Mouse (Mus musculus) lung, embryonic 15.5 days (tissue): Measurements from ENCODE around the gene Gast. TPM values are rescaled to one million over a fixed set of nuclear protein-coding genes. Genes with fewer than 3 reads are reported as not detected.
A peak's percentile ranks its signal among the peaks of the same experiment; 100 is the strongest.
"Not testable (repeated sequence)": the region's sequence is repeated elsewhere in the genome, so short reads cannot be mapped to it uniquely, and the experiment has no call there.

Experiments used
- ATAC-seq: fragments of 200-750 bp; cut with Nextera tagmentation; 2 replicates; pipeline ENCODE4 v1.8.0; 2017; ENCODE audit warnings: moderate number of reproducible peaks, borderline replicate concordance; ENCODE audit not compliant: low FRiP score, low TSS enrichment; ENCODE audit errors: extremely low read depth
- H3K27ac ChIP-seq: fragments of 300-500 bp; sonication (generic); 2 replicates; pipeline ENCODE4 v1.5.1; 2015; ENCODE audit warnings: moderate library complexity, mild to moderate bottlenecking, inconsistent platforms
- H3K27me3 ChIP-seq: fragments of 300-500 bp; sonication (generic); 2 replicates; pipeline ENCODE4 v1.6.1; 2015; ENCODE audit warnings: inconsistent platforms
- H3K36me3 ChIP-seq: fragments of 300-500 bp; sonication (generic); 2 replicates; pipeline ENCODE4 v1.6.1; 2015; ENCODE audit warnings: inconsistent platforms
- H3K4me1 ChIP-seq: fragments of 300-500 bp; sonication (generic); 2 replicates; pipeline ENCODE4 v1.6.1; 2015; ENCODE audit warnings: inconsistent platforms
- H3K4me2 ChIP-seq: fragments of 300-500 bp; sonication (generic); 2 replicates; pipeline ENCODE4 v1.6.1; 2015; ENCODE audit warnings: inconsistent platforms, mild to moderate bottlenecking, moderate library complexity
- H3K4me3 ChIP-seq: fragments of 300-500 bp; sonication (generic); 2 replicates; pipeline ENCODE4 v1.5.1; 2015; ENCODE audit warnings: mild to moderate bottlenecking, inconsistent platforms
- H3K9ac ChIP-seq: fragments of 300-500 bp; sonication (generic); 2 replicates; pipeline ENCODE4 v1.6.1; 2015; ENCODE audit warnings: inconsistent platforms
- H3K9me3 ChIP-seq: fragments of 300-500 bp; sonication (generic); 2 replicates; pipeline ENCODE4 v1.6.1; 2016; ENCODE audit warnings: inconsistent platforms
- WGBS: fragments of 180-500 bp; shearing (Covaris S2); methylation state at CpG from one replicate; pipeline ENCODE4 v1.1.7; 2015; 5-methylcytosine and 5-hydroxymethylcytosine counted together
- polyA plus RNA-seq: library from polyadenylated mRNA; unstranded; fragments of >200 nt; fragmentation: Nextera tagmentation; extraction: Ambion mirVana; gene quantifications from 2 replicates; pipeline ENCODE4 v1.2.1, GENCODE M21; 2015

Gene Gast
- polyA plus RNA-seq, 1 experiment from 2014 or later: not detected

DNA sequence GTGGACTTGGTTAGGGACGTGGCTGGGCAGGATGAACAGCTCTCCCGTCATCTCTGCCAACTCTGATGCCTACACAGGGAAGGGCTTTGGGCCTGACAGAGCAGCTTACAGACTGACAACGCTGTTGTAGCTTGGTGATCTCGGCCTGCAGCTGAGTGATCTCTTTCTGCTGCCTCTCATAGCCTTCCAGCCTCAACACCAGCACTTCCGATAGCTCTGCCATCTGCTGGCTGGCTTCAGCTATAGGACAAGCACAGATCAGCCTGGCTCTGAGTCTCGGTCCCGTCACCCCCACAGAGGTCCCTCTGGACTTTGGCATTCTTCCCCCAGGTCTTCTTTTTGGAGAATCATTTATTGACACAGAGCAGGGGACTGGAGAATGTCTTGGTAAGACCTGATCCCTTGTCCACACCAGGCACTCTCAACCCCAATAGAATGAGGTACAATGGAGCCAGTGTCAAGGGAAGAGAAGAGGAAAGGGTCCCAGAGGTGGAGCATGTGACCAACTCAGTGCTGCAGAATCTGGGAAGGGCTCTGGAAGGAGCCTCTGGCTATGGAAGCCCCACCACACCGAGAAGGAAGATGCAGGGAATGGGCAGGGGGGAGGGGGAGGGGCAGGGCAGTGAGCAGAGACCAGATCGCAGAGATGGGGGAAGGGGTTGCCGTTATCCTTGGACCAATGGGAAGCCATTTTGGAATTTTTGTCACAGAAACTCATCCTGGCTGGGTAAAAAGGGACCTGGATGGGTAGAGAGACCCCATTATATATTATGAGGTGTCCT lies 18.1 kb downstream of the Gast start:
- Histone ChIP-seq H3K4me1 (peaks cover 6% of the 10 kb centered on the region; the same call in 1 of the 2 replicates), H3K27me3 (peaks cover 50% of the 10 kb centered on the region), H3K27ac (no peak overlapping the region), H3K4me3 (no peak overlapping the region), H3K9ac (no peak overlapping the region), H3K36me3 (no peaks in the 10 kb centered on the region), H3K4me2 (no peak overlapping the region), H3K9me3 (no peaks in the 10 kb centered on the region)
- ATAC-seq: no peak
- 27% methylated on average over 10 of the region's 10 CpGs for WGBS

DNA sequence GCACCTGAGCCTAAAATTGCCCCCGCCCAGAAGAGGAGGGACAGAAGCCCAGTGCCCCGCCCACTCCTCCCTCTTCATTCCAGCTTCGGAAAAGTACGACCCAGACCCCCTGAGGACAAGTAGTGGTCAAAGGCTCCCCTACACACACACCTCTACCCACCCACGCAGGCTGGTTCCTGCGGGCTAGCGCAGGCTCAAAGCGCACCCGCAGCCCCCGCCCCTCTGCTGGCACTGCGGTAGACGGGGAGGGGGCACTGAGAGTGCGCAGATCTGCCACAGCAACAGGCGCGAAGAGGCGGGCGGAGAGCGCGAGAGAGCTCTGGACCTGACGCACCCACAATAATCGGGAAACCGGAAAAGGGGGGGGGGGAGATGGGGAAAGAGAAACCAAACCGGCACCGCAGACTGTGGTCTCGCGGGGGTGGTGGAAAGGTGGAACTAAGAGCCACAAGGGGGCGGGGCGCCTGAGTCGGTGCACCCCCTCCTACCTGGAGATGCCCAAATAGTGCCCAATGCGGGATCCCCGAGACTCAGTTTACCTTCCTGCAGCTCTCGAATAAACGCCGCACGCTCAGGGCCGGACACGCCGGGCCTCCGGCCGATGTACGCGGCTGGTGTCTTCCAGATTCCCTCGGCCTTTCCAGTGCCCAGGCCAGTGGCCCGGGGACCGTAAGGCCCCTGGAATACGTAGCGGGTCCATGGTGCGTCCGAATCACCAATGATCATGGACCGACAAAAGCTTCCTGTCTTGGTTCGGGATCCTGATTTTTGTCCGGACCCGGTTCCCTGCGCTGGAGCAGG lies 21.1 kb downstream of the Gast start:
- H3K27ac ChIP-seq: no peak overlapping the region
- WGBS: under 1% methylated on average over 53 of the region's 54 CpGs
- H3K36me3 ChIP-seq: no peaks in the 10 kb centered on the region
- H3K9ac ChIP-seq: peak overlapping the region; percentile 55
- H3K27me3 ChIP-seq: peaks cover 80% of the 10 kb centered on the region
- ATAC-seq: peak; percentile 12; the same call in 1 of the 2 replicates
- peak overlapping the region; percentile 59 for H3K4me3 ChIP-seq
- no peaks in the 10 kb centered on the region for H3K9me3 ChIP-seq
- H3K4me1 ChIP-seq: peaks cover 6% of the 10 kb centered on the region; the same call in 1 of the 2 replicates
- H3K4me2 ChIP-seq: peak overlapping the region; percentile 96

DNA sequence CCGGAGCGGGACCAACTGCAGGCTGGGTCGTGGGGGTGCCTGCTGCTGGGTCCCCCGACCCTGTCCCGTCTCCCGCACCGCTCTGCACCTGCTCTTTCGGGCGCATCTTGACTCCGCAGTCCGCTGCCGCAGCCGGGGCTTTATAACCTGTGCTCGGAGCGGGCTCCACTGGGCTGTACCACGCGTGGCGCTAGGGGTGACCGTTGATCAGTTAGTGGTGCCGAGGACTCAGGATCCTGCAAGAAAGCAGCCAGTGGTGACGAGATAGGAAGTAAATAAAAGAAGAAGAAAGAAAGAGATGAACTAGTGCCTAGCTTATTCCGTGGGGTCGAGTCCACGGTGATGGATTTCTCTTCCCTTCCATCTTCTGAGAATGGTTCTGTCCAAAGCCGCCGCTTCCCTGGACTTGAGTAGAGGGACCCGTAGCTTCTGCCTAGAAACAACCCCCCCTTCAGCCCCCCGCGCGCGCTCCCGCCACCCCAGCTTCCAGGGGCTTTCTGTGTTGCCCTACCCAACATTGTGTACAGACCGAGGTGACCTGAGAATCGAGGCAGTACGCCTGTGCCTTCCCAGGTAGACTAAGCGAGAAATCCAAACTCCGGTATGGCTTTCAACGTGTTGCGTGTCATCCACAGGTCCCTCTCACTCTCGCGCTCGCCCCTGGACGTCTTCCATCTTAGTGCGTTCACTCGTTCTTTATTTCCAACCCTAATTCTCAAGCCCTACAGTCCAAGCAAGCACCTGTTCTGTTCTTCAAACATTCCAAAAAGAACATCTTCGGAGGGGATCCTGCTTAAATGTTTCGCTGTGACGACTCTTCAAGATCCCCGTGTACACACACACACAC lies 22.0 kb downstream of the Gast start, which contains the start of gene Hap1:
Gene Hap1 (minus strand): TSS at position 157 of the 847 bp plus-strand sequence.
- ATAC-seq: peak; percentile 45; the same call in 1 of the 2 replicates
- Histone ChIP-seq H3K9ac (peak within 1 kb of the TSS; percentile 55), H3K4me3 (peak within 1 kb of the TSS; percentile 59), H3K27ac (no peak within 1 kb of the TSS), H3K27me3 (peaks cover 84% of the 10 kb centered on the region), H3K36me3 (no peaks in the 10 kb centered on the region), H3K9me3 (no peaks in the 10 kb centered on the region), H3K4me1 (peaks cover 6% of the 10 kb centered on the region; the same call in 1 of the 2 replicates), H3K4me2 (peak within 1 kb of the TSS; percentile 96)
- WGBS: 1% methylated on average over 49 of the region's 49 CpGs

- no peaks in the 10 kb centered on the region for H3K9me3 ChIP-seq
- H3K9ac ChIP-seq: peak overlapping the region; percentile 55; the same call in 1 of the 2 replicates
- H3K4me3 ChIP-seq: peak overlapping the region; percentile 59
- H3K36me3 ChIP-seq: no peaks in the 10 kb centered on the region
- H3K4me1 ChIP-seq: peaks cover 6% of the 10 kb centered on the region; the same call in 1 of the 2 replicates
- H3K4me2 ChIP-seq: peak overlapping the region; percentile 96
- peaks cover 84% of the 10 kb centered on the region for H3K27me3 ChIP-seq
- 18% methylated on average over 9 of the region's 9 CpGs for WGBS
- ATAC-seq: no peak
- H3K27ac ChIP-seq: no peak overlapping the region
These were observed 22.6 kb downstream of the Gast start for GRCm38 (mm10) chr11:100356819-100357211.

- Histone ChIP-seq H3K27me3 (peaks cover 81% of the 10 kb centered on the region), H3K4me1 (peaks cover 6% of the 10 kb centered on the region; the same call in 1 of the 2 replicates), H3K27ac (no peak overlapping the region), H3K36me3 (no peaks in the 10 kb centered on the region), H3K4me3 (no peak overlapping the region), H3K9ac (no peak overlapping the region), H3K9me3 (no peaks in the 10 kb centered on the region), H3K4me2 (no peak overlapping the region)
- no peak for ATAC-seq
- 51% methylated on average over 5 of the region's 5 CpGs for WGBS
These were observed 23.2 kb downstream of the Gast start for GRCm38 (mm10) chr11:100357408-100357807.

DNA sequence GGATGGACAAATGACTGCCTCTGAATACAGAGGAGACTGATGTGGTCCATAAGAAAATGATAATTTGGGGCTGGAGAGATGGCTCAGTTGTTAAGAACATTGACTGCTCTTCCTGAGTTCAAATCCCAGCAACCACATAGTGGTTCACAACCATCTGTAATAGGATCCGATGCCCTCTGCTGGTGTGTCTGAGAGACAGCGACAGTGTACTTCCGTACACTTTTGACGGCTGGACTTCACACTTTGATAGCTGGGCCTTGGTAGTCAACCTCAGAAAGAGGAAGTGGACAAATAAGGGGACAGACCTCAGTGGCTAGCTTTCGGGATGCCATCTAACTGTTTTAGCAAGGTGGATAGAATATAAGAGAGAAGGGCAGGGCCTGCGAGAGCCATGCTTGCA lies 26.0 kb downstream of the Gast start:
- H3K36me3 ChIP-seq: no peaks in the 10 kb centered on the region
- no peak overlapping the region for H3K27ac ChIP-seq
- peaks cover 12% of the 10 kb centered on the region for H3K4me1 ChIP-seq
- WGBS: 72% methylated on average over 6 of the region's 6 CpGs
- H3K9me3 ChIP-seq: no peaks in the 10 kb centered on the region
- ATAC-seq: no peak
- H3K4me2 ChIP-seq: no peak overlapping the region
- H3K27me3 ChIP-seq: peaks cover 55% of the 10 kb centered on the region
- no peak overlapping the region for H3K4me3 ChIP-seq
- no peak overlapping the region for H3K9ac ChIP-seq

DNA sequence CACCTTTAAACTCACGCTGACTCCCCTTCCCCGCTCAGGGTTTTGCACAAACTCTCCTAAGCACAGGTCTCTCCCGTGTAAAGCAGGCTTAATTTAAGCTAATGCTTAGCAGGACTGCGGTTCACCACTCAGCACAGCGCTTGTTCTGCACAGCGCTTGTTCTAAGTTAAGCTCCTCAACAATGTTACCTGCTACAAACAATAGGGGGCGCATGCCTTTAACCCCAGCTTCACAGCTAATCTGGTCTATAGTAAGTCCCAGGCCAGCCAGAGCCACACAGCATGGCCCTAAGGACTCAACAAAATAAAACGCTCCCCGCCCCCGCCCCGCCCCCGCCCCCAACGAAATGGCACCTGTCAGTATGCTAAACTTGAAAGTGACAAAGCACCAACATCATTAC lies 26.9 kb downstream of the Gast start:
- H3K27ac ChIP-seq, H3K9me3 ChIP-seq, ATAC-seq, H3K9ac ChIP-seq, H3K4me3 ChIP-seq, H3K4me2 ChIP-seq, H3K36me3 ChIP-seq: not testable (repeated sequence)
- no CpG with 5 or more reads among the region's 13 CpGs for WGBS
- Histone ChIP-seq H3K4me1 (peaks cover 11% of the 10 kb centered on the region), H3K27me3 (peaks cover 46% of the 10 kb centered on the region)

- H3K27me3 ChIP-seq: peaks cover 32% of the 10 kb centered on the region
- H3K9ac ChIP-seq: no peak overlapping the region
- H3K36me3 ChIP-seq: no peaks in the 10 kb centered on the region
- no peaks in the 10 kb centered on the region for H3K9me3 ChIP-seq
- no peak overlapping the region for H3K27ac ChIP-seq
- peak; percentile 9; the same call in 1 of the 2 replicates for ATAC-seq
- 12% methylated on average over 8 of the region's 8 CpGs for WGBS
- H3K4me3 ChIP-seq: no peak overlapping the region
- H3K4me2 ChIP-seq: no peak overlapping the region
- peaks cover 11% of the 10 kb centered on the region for H3K4me1 ChIP-seq
These were observed 28.2 kb downstream of the Gast start for GRCm38 (mm10) chr11:100362209-100362978.

DNA sequence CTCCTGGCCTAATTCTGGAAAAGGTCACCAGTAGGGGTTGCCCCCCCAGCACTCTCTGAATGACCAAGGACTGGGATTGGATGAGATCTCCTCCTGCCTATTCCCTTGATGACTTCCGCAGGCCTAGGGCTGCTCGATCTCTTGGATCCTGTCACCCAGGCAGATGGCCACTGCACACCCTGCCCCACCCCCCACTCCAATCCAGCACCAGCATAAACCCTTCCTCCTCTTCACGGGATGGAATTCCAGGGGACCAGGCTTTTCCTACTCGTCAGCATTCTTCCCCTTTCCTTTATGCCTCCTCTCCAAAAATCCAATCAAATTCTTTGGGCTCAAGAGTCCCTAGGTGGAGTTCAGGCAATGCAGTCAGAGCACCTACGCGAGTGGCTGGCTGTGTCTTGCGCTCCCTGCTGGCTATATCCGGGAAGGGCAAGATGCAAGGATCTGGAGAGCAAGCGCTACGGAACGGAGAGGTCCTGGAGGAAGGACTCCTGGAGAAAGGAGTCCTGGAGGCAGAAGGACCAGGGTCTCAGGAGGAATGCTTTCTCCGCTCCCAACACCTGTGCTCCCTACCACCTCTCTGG lies 28.9 kb downstream of the Gast start:
- H3K4me1 ChIP-seq: peaks cover 11% of the 10 kb centered on the region
- no peak overlapping the region for H3K4me2 ChIP-seq
- H3K27ac ChIP-seq: no peak overlapping the region
- ATAC-seq: 0 out of 2 replicates have a peak, but pooled peaks have one; percentile 29
- no peak overlapping the region for H3K9ac ChIP-seq
- peaks cover 27% of the 10 kb centered on the region for H3K27me3 ChIP-seq
- H3K36me3 ChIP-seq: no peaks in the 10 kb centered on the region
- no peaks in the 10 kb centered on the region for H3K9me3 ChIP-seq
- H3K4me3 ChIP-seq: no peak overlapping the region
- WGBS: 10% methylated on average over 12 of the region's 12 CpGs

DNA sequence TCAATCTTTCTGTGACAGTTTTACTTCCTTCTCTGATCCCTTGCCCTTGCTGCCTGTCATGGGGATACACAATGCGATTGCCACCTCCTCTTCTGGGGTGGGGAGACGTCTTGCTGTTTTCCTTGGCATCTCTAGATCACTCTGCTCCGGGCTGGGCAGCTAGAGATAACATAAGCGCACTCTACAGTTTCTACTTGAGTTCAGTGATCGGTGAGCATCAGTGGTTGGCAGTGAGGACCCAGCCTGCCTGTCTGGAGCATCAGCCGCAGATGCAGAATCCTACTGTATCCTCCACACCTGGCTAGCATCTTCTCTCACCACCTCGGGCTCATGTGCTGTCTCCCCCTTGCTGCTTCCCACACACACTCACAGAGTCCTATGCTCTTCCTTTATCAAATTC lies 34.9 kb downstream of the Gast start:
- H3K9ac ChIP-seq: no peak overlapping the region
- H3K36me3 ChIP-seq: peaks cover 30% of the 10 kb centered on the region
- H3K27me3 ChIP-seq: no peaks in the 10 kb centered on the region; the same call in 1 of the 2 replicates
- no peaks in the 10 kb centered on the region for H3K4me1 ChIP-seq
- H3K4me2 ChIP-seq: no peak overlapping the region
- H3K27ac ChIP-seq: no peak overlapping the region
- ATAC-seq: no peak
- WGBS: 65% methylated on average over 7 of the region's 7 CpGs
- H3K9me3 ChIP-seq: no peaks in the 10 kb centered on the region
- no peak overlapping the region for H3K4me3 ChIP-seq
